Mouse (Mus musculus) lung, adult 18-20 months (tissue): ENCODE measurements around the gene Fam25c.

ENCODE experiments used
- DNase-seq, 2 experiments: peaks; one replicate each; pipeline ENCODE4 v3.0.0; 2022; ENCODE audit warnings: mixed read lengths in 2 of 2

Gene Fam25c

GRCm38 (mm10) chr14:34363490-34364253 lies 8.4 kb upstream of the Fam25c start:
- DNase-seq = peak; percentile 81 to 87

DNA sequence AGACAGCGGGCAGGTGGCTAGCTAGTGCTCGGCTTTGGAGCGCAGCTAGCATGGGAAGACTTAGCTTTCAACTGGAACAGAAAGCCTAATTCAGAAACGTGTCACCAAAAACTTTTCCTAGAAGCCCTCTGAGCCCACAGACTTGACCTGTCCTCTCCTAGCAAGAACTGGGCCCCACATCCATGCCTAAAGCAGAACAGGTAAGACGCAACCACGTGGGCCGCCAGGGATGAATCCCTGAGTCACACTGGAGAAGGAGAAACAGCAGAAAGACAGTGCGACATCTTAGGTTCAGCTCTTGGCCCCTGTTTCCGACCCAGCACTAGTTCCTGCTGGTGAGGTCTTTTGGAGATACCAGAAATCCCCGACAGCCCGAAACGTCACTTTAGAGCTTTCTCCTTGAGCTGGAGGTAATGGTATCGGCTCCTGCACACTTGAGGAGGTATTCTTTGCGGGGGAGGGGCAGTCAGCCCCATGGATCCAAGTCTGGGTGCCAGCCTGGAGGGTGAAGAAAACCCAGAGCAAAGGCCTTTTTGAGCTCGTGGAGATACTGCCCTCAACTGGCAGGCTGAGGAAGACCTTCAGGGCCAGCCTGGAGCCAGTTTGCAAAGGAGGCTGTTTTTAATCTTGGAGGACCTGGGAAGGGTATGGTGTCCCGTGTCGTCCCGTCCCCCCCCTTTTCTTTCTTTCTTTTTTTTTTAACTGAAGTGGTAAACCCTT lies 7.7 kb upstream of the Fam25c start:
- DNase-seq = peak; percentile 81 to 84

DNA sequence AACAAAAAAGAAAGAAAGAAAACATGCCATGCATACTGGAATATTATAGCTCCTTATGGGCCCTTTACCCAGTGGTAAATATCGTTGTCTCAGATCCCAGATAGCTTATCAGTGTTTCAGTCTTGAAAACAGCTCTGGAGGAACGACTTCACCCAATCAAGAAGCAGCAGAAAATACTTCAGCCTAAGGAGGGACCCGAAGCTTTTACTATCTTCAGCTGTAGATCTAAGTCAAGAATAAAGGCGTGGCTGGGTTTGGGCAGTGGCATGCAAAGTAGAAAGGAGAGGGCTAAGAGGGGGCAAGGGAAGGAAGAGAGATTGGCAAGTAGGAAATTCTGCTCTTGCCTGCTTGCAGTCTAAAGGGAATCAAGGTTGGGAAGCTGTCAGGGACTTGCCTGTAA lies 6.9 kb upstream of the Fam25c start:
- no peak for DNase-seq

- DNase-seq = no peak
Observed at GRCm38 (mm10) chr14:34360251-34360650, 5.0 kb upstream of the Fam25c start.

DNA sequence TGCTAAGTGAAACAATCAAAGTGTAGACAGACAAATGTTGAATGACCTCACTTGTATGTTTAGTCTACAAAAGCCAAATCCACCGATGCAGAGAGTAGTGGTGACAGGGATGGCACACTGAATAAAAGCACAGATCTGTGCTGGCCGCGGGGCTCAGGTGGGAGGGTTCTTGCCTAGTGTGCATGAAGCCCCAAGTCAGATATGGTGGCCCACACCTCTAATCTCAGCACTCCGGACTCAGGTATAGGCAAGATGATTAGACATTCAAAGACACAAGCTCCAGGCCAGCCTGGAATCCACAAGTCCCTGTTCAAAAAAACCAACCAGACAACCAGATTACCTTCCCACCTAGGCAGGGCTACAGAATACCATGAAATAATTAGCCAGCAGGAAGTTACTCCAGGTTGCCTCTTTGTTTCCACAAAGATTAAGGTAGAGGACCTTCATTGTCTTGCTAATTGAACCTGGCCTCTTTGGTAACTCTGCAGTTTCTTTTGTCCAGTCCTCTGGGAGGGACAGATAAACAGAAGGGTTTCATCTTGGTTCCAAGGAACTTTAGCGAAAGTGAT lies 4.5 kb upstream of the Fam25c start:
- no peak for DNase-seq

GRCm38 (mm10) chr14:34357671-34358455 lies 2.6 kb upstream of the Fam25c start:
- DNase-seq = peak in 1 of 2 experiments; percentile 38

DNA sequence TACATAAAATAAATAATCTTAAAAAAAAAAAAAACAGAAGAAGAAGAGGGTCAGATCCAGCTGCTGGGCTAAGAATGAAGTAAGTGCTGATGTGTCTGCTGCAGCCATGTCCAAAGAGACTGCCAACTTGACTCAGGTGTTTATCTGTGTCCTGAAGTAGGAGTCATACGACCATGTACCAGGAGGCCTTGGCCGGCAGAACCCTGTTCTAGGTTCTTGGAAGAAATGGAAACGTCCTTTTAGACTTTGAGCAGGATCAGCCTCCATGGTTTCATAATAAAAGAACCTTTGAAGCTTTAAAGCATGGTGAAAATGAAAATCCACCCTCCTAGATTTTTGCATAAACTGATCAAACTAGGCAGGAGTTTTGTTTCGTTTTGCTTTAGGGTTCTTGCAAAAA lies 777 bp downstream of the Fam25c start:
- no peak for DNase-seq

- DNase-seq = peak; percentile 73 to 77
Observed at GRCm38 (mm10) chr14:34353326-34353725, 1.9 kb downstream of the Fam25c start.

DNA sequence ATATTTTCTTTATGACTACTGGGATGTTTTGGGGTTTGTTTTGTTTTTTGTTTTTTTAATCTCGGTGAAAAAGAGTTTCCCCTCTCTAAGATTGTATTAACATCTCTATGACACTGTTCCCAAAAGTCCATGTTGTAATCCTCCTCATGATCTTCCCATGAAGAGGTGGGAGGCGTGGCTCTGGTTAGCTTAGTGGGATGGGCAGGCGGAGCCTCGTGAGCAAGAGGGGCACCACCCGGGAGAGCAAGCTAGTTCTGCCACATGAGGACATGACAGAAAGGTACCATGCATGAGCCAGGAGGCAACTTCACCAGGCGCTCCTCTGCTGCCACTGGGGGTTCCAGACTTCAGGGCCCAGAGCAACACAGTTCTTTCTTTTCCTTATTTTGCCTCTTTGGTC lies 2.7 kb downstream of the Fam25c start:
- no peak for DNase-seq

- no peak for DNase-seq
Observed at GRCm38 (mm10) chr14:34351660-34352059, 3.6 kb downstream of the Fam25c start.

- peak; percentile 81 to 88 for DNase-seq
Observed at GRCm38 (mm10) chr14:34349007-34349406, 6.2 kb downstream of the Fam25c start.

GRCm38 (mm10) chr14:34348301-34348700 lies 6.9 kb downstream of the Fam25c start:
- DNase-seq = no peak

GRCm38 (mm10) chr14:34347084-34347483 lies 8.1 kb downstream of the Fam25c start:
- no peak for DNase-seq

DNA sequence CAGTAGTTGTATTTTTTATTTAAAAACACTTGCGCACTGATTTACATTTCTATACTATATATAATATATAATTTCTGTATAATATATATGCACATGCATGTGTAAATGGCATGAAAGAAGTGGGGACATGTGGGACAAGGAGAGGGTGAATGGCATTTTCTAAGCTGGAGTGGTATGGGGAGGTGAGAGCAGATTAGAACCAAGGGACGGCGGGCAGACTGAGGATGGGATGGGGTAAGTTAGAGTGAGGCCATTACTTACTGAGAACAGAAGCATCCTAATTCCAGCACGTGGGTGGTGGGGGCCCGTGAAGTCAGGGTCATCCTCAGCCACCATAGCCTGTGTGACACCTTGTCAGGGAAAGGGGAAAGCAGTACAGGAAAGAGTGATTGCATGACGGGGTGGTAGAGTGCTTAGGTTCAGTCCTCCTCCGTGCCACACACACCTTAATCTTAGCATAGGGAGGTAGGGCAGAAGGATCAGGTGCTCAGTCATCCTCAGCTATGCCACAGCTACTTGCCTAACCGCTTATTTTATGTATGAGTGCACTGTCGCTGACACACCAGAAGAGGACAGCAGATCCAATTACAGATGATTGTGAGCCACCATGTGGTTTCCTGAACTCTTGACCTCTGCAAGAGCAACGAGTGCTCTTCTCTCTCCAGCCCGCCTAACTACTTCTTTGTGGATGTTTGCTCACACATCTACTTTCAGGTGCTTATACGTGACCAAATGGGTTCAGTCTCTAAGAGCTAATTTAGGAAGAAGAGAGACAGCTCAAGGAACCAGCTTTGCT lies 9.3 kb downstream of the Fam25c start:
- DNase-seq = peak; percentile 24 to 56

DNA sequence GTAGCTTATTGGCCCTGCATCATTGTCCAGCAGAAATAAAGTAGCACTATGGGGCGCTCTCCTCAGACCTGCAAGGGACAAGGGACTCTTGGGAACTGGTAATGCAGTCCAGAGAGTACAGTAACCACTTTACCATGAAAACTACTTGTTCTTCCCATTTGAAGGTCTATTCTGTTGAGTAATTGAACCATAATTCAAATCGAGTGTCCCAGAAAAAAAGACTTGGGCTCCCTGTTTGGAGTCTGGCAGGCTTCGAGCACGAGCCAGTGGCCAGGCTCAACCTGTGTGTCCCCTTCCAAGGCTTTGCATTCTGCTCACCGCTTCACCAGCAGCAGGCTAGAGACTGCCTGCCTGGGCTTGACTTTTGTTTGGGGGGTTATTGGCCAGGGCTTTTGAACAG lies 10.9 kb downstream of the Fam25c start:
- DNase-seq = no peak

GRCm38 (mm10) chr14:34343078-34343477 lies 12.2 kb downstream of the Fam25c start:
- DNase-seq = no peak

GRCm38 (mm10) chr14:34341993-34342392 lies 13.2 kb downstream of the Fam25c start:
- DNase-seq = no peak

DNA sequence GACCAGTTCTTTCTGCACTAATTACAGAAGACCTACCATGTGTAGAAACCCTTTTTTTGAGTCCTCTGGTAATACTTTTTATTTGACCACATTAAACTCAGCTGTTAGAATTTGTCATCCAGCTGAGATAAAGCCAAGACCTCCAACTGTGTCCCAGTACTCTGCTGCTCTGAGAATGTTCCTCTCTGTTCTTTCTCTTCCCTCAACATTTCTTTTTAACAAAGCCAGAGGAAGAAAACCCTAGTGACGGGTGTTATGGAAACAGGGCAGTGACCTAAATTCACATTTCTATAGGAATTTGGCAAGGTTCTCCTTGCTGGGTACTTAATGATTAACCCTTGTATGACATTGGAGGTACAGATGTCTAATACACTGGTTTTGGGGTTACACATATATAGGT lies 15.8 kb downstream of the Fam25c start:
- DNase-seq = no peak

- DNase-seq = no peak
Observed at GRCm38 (mm10) chr14:34332476-34332875, 22.8 kb downstream of the Fam25c start.

DNA sequence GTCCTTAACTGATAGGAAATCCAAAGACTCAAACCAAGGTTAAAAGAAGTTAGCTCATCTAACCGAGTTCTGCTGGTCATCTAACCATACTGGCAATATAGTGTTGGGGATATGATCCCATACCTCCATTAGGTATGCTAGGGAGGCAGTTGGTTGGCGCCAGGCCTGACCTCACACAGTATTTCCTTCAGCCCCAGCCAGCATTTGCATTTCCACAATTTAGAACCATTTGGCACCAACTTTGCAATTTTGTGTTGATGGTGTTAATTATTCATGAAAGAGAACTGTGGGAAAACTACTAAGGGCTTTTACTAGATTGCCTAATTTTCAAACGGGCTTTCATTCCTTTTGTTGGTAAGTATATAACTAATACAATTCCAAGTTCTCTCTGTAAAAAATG lies 23.3 kb downstream of the Fam25c start:
- DNase-seq = no peak

GRCm38 (mm10) chr14:34330657-34331158 lies 24.5 kb downstream of the Fam25c start:
- no peak for DNase-seq

DNA sequence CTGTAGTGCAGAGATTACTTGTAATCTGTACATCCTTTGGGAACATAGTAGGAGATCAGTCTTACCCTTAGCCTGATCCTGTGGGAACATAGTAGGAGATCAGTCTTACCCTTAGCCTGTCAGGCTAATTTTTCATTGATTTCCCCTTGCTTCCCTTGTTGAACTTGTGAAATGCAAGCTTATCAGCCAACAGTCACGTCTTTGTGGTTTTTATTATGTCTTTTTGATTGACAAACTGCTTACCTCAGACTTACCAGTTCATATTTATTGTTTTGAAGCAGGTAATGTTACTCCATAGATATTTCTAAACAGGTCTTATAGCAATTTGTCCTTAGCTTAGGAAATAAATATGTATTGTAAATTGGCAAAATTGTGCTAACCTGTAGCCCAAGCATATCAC lies 27.6 kb downstream of the Fam25c start:
- DNase-seq = no peak
